16 mouse cellular contexts compared by ENCODE assay signal in genomic region chr9:25490278-25491145, GRCm38 (mm10). TPM values are rescaled to one million over a fixed set of nuclear protein-coding genes. Genes with fewer than 3 reads are reported as not detected.
DNase-seq lines count a peak whose midpoint lies in the region; ATAC-seq lines count a peak whose summit lies in the region.
"Had no signal": no experiment of that assay in that cellular context is flagged by ENCODE, and none has a peak within 500 bp of the region (broad histone marks: within the 10 kb centered on the region; RNA-seq: fewer than 3 reads in every experiment).

No protein-coding gene starts in this region.

- H3K27me3 ChIP-seq in heart, embryonic 11.5 days (ENCODE audit: control insufficient read depth, insufficient read depth, low read length), result no peaks in the 10 kb centered on the region
- no peaks in the 10 kb centered on the region for H3K27me3 ChIP-seq in midbrain, embryonic 14.5 days (ENCODE audit: control insufficient read depth, insufficient read depth, low read length)
- H3K27me3 ChIP-seq: heart, embryonic 13.5 days; neural tube, embryonic 15.5 days had no signal

- peak overlapping the region; percentile 10; the same call in 1 of the 2 replicates for H3K27ac ChIP-seq in heart, embryonic 11.5 days (ENCODE audit: low read depth, low read length)
- peak overlapping the region; percentile 57 for H3K27ac ChIP-seq in brown adipose tissue, adult 24 weeks (replicated peaks; ENCODE audit: low read depth, low read length)
- H3K27ac ChIP-seq in midbrain, embryonic 14.5 days (replicated peaks; ENCODE audit: low read depth, low read length), result no peak overlapping the region
- H3K27ac ChIP-seq: left cerebral cortex, adult 2 months; neural tube, embryonic 15.5 days had no signal

- H3K4me3 ChIP-seq in heart, embryonic 11.5 days (ENCODE audit: low read depth, low read length), result no peak overlapping the region
- H3K4me3 ChIP-seq in brown adipose tissue, adult 24 weeks (ENCODE audit: insufficient read depth, low read depth, low read length), result no peak overlapping the region
- H3K4me3 ChIP-seq in midbrain, embryonic 14.5 days (replicated peaks; ENCODE audit: low read depth, low read length), result no peak overlapping the region
- H3K4me3 ChIP-seq: heart, embryonic 13.5 days; left cerebral cortex, adult 2 months; neural tube, embryonic 15.5 days had no signal

- no peak for ATAC-seq in heart, embryonic 11.5 days (replicated peaks; ENCODE audit: insufficient number of reproducible peaks, low FRiP score, low TSS enrichment)
- ATAC-seq in midbrain, embryonic 14.5 days (ENCODE audit: low FRiP score, low TSS enrichment), result peak; percentile 40; the same call in 1 of the 2 replicates

- no peaks in the 10 kb centered on the region for H3K36me3 ChIP-seq in heart, embryonic 11.5 days (ENCODE audit: control insufficient read depth, insufficient read depth, low read length)
- no peaks in the 10 kb centered on the region for H3K36me3 ChIP-seq in midbrain, embryonic 14.5 days (ENCODE audit: control insufficient read depth, insufficient read depth, low read length)
- H3K36me3 ChIP-seq: neural tube, embryonic 15.5 days had no signal

- intact Hi-C loops in heart, postnatal 36 days (cut with DNase I), result no loop called here

- no peak for DNase-seq in heart, postnatal 36 days
- peak; percentile 15 for DNase-seq in R1 (ENCODE audit: low read depth, low spot score)
- peak; percentile 43 for DNase-seq in midbrain, embryonic 14.5 days
- DNase-seq in adipocyte (ENCODE audit: low spot score), result no peak
- no peak for DNase-seq in ovary, postnatal 14 days (ENCODE audit: low spot score)
- DNase-seq: cerebellum, postnatal 25 days; kidney, adult 11 months; liver; lung, embryonic 14.5 days; right cerebral cortex, postnatal 25 days; thymus, postnatal 36 days had no signal

- H3K9ac ChIP-seq in heart, embryonic 11.5 days (ENCODE audit: low read depth, low read length), result no peak overlapping the region
- no peak overlapping the region for H3K9ac ChIP-seq in midbrain, embryonic 14.5 days (replicated peaks; ENCODE audit: low read length)
- H3K9ac ChIP-seq: lung, embryonic 14.5 days; neural tube, embryonic 15.5 days had no signal

- H3K9me3 ChIP-seq in heart, embryonic 11.5 days (replicated peaks; ENCODE audit: control insufficient read depth, low read length), result no peaks in the 10 kb centered on the region
- no peaks in the 10 kb centered on the region for H3K9me3 ChIP-seq in midbrain, embryonic 14.5 days (ENCODE audit: control insufficient read depth, low read length)
- H3K9me3 ChIP-seq: heart, embryonic 13.5 days; neural tube, embryonic 15.5 days had no signal

- H3K4me1 ChIP-seq in heart, embryonic 11.5 days (ENCODE audit: control insufficient read depth, insufficient read depth, low read length), result peaks cover 36% of the 10 kb centered on the region
- peaks cover 30% of the 10 kb centered on the region for H3K4me1 ChIP-seq in brown adipose tissue, adult 24 weeks (ENCODE audit: control insufficient read depth, insufficient read depth, insufficient read length, low read length)
- H3K4me1 ChIP-seq in midbrain, embryonic 14.5 days (ENCODE audit: control insufficient read depth, insufficient read depth, low read length), result 0 out of 2 replicates have a peak, but pooled peaks cover 4% of the 10 kb centered on the region

- no peak overlapping the region for H3K4me2 ChIP-seq in heart, embryonic 11.5 days
- H3K4me2 ChIP-seq in midbrain, embryonic 14.5 days (ENCODE audit: low read length), result no peak overlapping the region
- H3K4me2 ChIP-seq: heart, embryonic 13.5 days; lung, embryonic 14.5 days; neural tube, embryonic 15.5 days had no signal

- 58% methylated on average over 13 of the region's 13 CpGs for WGBS in heart, embryonic 11.5 days (ENCODE audit: insufficient replicate concordance)
- 51% methylated on average over 13 of the region's 13 CpGs for WGBS in midbrain, embryonic 14.5 days

RNA-seq across cellular contexts. Expression of gene Eepd1, which starts 9.2 kb away (rescaled TPM):
- polyA plus RNA-seq in heart, embryonic 11.5 days (2014; fragmentation: Nextera tagmentation; extraction: Ambion mirVana), result 20.9 and 21.5 TPM in 2 replicates
- 10 to 100 TPM; 16.2 to 21.0 TPM for total RNA-seq in heart, postnatal 36 days (2021)
- 13.9 and 15.6 TPM in 2 replicates for polyA plus RNA-seq in brown adipose tissue, adult 24 weeks (2012; ENCODE audit: insufficient read depth, insufficient read length, missing spikeins)
- polyA plus RNA-seq in midbrain, embryonic 14.5 days (2014; fragmentation: Nextera tagmentation; extraction: Ambion mirVana), result 6.4 and 6.9 TPM in 2 replicates

Comparison
In these comparisons a context has a peak if more than half of its experiments do, and no peak if none do; other contexts are left out.
1. DNase-seq: peak in R1 (single experiment) and midbrain, embryonic 14.5 days (single experiment); none in heart, postnatal 36 days (0 of 2), adipocyte (single experiment) and ovary, postnatal 14 days (single experiment).